15 mouse cellular contexts compared by ENCODE assay signal in the genomic region with DNA sequence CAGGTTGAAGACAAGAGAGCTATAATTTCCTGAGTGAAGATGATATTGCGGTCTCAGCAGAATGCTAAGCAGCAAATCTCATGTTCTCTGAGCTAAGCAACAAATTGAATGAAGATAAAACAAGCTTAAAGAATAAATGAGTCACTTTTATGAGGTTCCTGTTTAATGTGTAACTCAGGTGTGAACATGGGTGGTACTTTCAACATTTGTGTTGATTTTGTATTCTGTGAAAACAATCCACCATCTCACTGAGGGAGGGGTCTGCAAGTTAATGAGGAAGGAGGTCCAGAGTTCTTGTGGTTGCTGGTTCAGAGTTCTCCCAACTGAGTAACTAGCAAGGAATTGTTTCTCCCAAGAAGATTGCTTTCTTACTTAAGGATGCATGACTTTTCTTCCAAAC.
"Had no signal": no experiment of that assay in that cellular context is flagged by ENCODE, and none has a peak within 500 bp of the region (broad histone marks: within the 10 kb centered on the region; RNA-seq: fewer than 3 reads in every experiment).

No protein-coding gene starts in this region.

- DNase-seq: lung, embryonic 14.5 days; lung, postnatal 10 days; retina, postnatal 1 day; right cerebral cortex, postnatal 4 days; spleen, adult 18-20 months; thymus, adult 2 months; thymus, postnatal 25 days had no signal

- H3K4me1 ChIP-seq: limb, embryonic 10.5 days; liver, embryonic 12.5 days; megakaryocyte, embryonic 14.5 days; midbrain, embryonic 15.5 days; neural tube, embryonic 12.5 days had no signal

- H3K9me3 ChIP-seq: limb, embryonic 10.5 days; liver, embryonic 12.5 days; midbrain, embryonic 15.5 days; neural tube, embryonic 12.5 days had no signal

- H3K36me3 ChIP-seq: limb, embryonic 10.5 days; liver, embryonic 12.5 days; midbrain, embryonic 15.5 days; neural tube, embryonic 12.5 days had no signal

- H3K27ac ChIP-seq: left cerebral cortex, adult 2 months; limb, embryonic 10.5 days; liver, embryonic 12.5 days; macrophage; midbrain, embryonic 15.5 days; neural tube, embryonic 12.5 days had no signal

- ATAC-seq: liver, embryonic 12.5 days; midbrain, embryonic 15.5 days had no signal

- H3K4me2 ChIP-seq: liver, embryonic 12.5 days; lung, embryonic 14.5 days; midbrain, embryonic 11.5 days; midbrain, embryonic 15.5 days; neural tube, embryonic 12.5 days had no signal

- H3K4me3 ChIP-seq: left cerebral cortex, adult 2 months; limb, embryonic 10.5 days; liver, embryonic 12.5 days; megakaryocyte, embryonic 14.5 days; midbrain, embryonic 15.5 days; neural tube, embryonic 12.5 days had no signal

- H3K27me3 ChIP-seq: liver, embryonic 12.5 days; megakaryocyte, embryonic 14.5 days; midbrain, embryonic 15.5 days; neural tube, embryonic 12.5 days had no signal

- H3K9ac ChIP-seq: liver, embryonic 12.5 days; lung, embryonic 14.5 days; midbrain, embryonic 15.5 days; neural tube, embryonic 12.5 days had no signal
